Mouse (Mus musculus) regulatory T cell (primary cell): ENCODE measurements around the gene St7l.

Experiments used
- in situ Hi-C: fragments of 300-600 bp; cut with MboI, MseI; formaldehyde crosslinking; loops from one replicate; pipeline ENCODE4 v1.15.1; 2025; ENCODE audit warnings: high pct_unique_total_duplicates

St7l gene

DNA sequence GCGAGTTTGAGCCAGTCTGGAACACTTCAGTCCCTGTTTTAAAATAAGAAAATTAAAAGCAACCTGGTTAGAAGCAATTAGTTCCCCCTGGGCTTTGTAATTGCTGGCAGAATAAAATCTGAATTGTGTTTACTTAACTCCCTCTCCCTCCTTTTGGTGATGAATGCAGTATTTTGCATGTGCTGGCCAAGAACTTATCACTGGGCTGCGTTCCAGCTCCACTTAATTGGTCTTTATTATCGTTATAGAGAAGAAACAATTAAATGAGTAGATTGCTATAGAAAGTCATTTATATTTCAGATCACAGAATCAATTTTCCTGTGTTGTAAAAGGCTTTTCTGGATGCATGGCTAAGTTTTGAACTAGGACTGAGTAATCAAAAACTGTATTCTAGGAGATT is 32.3 kb downstream of the St7l start:
- in situ Hi-C loops, result no loop called here

GRCm38 (mm10) chr3:104901154-104901553 is 37.3 kb downstream of the St7l start:
- in situ Hi-C loops, result no loop called here

DNA sequence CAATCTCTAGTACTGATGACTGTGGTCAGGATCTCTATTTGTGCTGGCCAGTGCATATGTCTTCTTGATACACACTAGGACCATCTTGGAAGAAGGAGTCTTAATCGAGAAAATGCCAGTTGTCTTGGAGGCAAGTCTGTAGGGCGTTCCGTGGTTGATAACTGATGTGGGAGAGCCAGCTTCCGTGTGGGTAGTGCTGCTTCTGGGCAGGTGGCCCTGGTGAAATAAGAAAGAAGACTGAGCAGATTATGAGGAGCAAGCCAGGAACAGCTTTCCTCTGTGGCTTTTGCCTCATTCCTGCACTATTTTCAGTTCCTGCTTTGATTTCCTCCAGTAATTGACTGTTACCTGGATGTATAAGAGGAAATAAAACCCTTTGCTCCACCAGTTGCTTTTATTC is 41.6 kb downstream of the St7l start:
- in situ Hi-C loops, result no loop called here

DNA sequence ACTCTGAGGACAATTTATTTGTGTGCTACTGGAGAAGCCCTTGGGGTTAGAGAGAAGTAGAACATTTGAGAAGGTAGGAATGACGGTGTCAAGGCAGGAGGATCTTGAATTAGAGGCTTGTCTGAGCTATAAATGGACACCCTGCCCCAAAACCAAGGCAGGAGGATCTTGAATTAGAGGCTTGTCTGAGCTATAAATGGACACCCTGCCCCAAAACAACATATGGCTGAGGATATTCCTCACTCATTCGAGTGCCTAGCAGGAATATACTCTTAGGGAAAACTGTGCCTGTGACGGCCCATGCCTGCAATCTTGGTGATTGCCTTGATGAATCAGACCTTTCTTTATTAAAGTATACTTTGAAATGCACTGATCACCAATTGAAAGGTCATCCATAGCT is 42.2 kb downstream of the St7l start:
- in situ Hi-C loops, result no loop called here

- in situ Hi-C loops, result no loop called here
Measured at GRCm38 (mm10) chr3:104909195-104909594, 45.4 kb downstream of the St7l start.

GRCm38 (mm10) chr3:104914986-104915385 is 51.2 kb downstream of the St7l start:
- in situ Hi-C loops, result no loop called here

- in situ Hi-C loops, result no loop called here
Measured at GRCm38 (mm10) chr3:104929385-104929784, 65.6 kb downstream of the St7l start.

DNA sequence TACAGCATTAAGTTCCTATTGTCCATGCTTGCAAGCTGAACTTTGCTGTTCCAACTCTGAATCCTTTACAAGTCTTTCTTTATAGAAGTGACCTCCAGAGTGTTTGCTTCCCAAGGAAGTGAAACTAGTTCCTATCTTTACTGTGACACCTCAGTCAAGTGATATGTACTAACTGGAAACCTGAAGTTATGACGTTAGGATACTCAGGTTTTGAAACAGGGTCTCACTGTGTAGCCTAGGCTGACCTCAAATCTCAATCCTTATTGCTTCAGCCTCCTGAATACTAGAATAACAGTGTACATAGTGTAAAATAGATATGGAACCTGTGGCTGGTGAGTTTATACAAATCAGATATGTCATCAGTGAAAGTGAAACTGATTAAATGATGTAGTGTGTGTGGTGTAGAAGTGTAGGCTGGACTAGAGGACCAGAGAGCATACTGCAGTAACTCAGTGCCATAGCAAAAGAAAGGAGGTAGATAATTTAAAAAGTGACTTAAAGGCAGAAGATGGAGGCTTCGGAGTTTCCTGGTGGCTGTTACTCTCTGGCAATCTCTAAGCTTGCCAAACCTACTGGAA is 74.0 kb downstream of the St7l start:
- in situ Hi-C loops, result no loop called here

DNA sequence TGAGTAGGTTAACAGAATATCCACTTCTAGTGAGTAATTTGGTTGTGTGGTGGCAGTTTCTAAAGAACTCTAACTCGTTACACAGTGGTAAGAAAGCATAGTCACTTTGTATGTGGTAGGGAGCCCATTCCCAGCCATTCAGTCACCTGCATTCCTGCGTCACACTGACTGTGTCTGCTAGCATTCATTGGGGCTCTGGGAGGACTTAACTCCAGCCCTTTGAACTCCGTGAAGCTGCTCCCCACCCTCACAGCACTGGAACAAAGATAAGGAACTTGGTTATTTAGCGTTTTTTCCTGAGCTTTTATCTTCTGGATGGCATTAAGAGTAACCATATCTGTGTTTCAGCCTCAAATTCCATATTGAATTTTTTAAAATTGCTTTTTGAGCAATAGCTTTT is 74.5 kb downstream of the St7l start:
- in situ Hi-C loops, result no loop called here

- in situ Hi-C loops, result no loop called here
Measured at GRCm38 (mm10) chr3:104940691-104941090, 76.9 kb downstream of the St7l start.

GRCm38 (mm10) chr3:104942682-104943081 is 78.9 kb downstream of the St7l start:
- in situ Hi-C loops, result no loop called here

- in situ Hi-C loops, result no loop called here
Measured at GRCm38 (mm10) chr3:104943333-104943732, 79.5 kb downstream of the St7l start.

DNA sequence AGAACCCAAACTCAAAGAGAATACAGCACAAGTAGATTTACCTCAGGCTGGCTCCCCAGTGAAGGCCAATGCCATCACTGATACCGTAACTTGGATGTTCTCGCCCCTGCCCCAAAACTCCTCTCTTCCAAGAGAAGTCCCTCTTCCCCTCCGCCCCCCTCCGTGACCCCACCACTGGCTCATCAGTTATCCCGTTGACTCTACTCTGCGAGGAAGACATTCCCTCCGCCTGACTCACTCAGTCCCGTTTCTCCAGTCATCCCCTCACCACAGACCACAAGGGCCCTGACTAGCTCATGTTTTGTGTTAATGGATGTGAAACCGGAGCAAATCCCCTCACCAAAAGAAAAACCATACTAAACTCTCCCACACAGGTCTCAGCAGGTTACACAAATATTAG is 81.1 kb downstream of the St7l start:
- in situ Hi-C loops, result no loop called here

DNA sequence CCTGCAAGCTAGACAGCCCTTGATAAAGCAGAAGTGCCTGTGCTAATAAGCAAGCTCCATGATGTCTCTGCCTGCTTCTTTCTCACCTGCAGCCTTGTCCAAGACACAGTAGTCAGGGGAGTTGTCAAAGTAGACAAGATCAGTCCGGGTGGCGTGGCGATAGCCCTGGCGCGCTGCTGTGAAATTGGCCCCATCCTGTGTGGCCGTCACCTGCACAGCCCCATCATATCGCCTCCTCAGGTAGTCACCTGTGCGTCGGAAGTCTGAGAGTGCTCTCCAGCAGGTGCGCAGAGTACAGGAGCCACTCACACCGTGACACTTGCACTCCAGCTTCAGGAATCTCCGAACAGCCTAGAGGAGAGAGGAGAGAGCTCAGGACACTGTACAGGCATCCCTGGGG is 87.1 kb downstream of the St7l start:
- in situ Hi-C loops, result no loop called here

DNA sequence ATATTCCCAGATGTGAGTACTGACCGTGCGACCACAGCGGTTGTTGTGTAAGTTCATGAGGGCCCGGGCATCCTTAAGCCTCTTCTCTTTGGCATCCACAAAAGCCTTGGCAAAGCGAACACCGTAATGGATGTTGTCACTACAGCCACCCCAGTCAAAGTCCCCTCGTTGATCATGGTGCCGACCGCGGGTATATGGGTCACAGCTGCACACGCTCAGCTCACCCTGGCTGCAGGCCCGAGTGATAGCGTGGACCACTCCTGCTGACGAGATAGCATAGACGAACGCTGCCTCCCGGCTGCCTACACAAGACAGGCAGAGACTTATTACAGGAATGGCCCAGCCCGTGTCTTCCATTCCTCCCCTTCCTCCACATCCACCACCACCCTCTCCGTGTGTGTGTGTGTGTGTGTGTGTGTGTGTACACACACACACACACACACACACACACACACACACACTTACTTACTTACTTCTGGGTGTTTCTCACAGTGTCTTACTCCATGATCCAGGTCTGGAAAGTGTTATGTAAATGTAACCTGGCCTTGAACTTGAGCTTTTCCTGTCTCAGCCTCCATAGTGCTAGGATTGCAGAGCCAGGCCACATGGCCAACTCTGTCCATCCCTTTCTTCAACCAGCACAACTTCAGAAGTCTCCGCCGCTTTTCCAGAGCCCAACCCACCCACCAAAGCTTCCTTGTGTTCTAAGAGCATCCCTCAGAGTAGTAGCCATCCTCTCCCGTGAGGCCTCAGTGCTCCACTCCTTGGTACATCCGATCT is 89.3 kb downstream of the St7l start:
- in situ Hi-C loops, result no loop called here

GRCm38 (mm10) chr3:104954137-104954536 is 90.3 kb downstream of the St7l start:
- in situ Hi-C loops, result no loop called here

DNA sequence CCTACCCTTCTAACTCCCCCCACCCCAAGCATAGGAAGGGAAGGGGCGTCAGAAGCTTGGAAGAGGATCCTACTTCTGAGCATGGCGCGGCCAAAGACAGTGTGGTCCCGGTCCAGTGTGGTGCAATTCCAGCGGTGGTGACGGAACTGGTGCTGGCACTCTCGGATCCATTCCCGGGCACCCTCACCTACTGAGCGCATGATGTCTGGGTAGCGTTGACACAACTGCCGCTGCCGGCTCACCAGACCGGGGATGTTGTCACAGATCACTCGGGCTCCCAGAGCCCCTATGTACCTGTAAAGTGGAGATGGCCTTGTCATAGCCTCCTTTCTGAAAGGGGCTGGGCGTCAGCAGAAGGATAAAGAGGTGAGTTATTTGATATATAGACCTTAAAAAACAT is 90.7 kb downstream of the St7l start:
- in situ Hi-C loops, result no loop called here

DNA sequence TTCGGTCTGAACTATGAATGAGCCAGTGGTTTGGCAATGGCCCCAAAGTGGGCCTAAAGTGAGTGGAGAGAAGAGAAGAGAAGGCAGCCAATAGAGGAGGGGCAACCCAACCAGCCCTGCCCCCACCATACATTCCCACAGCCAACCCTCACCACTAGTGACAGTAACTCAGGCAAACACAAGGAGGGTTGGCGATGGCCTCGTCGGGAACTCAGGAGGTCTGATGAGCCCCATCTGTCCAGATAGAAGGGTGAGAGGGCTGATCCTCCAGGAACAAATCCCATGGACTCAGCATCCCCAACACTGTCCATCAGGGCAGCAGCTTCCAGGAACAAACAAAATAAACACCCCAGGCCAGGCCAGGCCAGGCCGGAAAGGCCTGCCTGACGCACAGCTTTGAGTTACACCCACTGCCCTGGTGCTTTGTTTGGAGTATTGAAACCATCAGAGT is 92.4 kb downstream of the St7l start:
- in situ Hi-C loops, result loop anchor here (5.0 kb wide), 1 partner anchor 64 kb away; no protein-coding TSS in a partner anchor

DNA sequence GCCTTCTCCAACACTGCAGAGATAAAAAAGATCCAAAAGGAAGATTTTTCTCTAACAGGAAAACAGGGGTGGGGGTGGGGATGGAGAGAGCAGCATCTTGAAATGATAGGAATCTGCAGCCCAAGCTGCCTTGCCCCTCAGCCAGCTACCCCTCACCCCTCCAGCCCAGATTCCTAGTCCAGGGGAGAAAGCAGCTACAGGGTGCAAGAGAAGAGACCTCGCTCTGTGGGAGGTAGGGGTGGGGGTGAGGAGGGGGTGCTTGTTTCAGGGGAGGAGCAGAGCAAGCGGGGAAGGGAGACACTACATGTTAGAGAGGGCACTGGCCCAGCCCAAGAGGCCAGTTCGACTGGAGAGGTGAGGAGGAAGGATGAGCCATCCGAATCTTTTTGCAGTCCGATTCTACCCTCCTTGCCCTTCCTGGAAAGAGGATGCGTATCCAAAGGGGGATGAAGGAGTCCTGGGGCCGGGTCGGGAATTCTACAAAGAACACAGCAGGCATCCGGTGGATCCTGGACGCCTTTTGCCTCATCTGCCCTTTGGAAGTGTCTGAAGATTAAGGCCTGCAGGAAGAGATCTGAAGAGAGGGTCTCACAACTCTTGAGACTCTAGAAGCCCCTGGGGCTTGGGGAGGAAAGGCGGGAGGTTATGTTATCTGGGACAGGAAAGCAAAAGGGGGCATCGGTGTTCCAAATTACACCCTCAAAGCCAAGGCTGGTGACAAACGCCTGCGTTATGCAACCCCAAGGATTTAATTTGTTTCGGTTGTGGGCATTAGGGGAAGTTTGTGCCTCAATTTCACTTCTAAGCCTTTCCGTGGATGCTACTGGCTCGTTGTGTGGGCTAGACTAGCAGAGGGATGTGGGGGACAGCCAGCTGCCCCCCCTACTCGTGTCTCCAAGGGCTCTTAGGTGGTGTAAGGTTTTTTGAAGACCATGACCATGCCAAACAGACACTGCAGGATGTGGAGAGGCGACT is 96.5 kb downstream of the St7l start:
- in situ Hi-C loops, result no loop called here

DNA sequence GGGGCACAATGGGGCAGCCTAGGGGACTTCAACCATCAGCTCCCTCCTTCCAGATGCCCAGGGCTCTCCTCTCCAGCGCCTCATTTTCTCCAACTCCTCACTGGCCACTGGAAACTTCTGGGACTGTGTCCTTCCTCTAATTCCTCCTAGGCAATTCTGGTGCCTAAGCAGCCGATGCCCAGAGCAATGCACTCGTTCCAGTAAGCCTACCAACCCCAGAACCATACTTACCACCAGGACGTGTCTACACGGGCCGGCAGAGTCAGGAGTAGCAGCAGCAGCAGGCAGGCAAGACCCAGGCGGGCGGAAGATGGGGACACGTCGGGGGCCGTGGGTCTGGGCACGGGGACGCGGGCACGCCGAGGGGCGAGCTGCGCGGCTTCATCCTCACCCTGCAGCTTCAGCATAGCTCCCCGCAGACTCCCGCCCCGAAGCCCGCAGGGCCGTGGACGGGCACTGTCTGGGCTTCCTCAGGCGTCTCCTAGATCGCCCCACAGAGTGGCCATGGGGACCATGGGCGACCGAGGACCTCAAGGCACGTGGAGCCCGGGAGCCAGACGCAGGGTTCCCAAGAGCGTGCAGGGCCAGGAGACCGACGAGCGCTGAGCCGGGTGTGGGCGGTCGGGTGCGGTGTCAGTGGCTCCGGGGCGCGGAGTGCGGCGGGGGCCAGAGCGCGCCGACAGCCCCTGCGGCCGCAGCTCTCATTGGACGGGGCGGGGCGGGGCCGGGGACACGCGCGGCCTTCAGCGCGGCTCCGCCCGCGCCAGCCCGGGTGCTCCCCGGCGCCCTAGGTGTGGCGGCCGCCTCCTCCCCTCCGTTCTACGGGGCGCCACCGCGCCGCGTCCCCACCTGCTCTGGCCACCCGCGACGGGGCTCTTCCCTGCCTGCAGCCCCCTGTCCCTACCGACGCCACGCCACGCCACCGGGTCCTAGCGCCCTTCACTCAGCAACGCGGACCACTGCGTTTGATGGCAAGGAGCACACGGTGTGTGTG is 97.6 kb downstream of the St7l start, which contains the start of gene Wnt2b:
TSS of gene Wnt2b (minus strand) at position 856 of the 994 bp plus-strand sequence.
- in situ Hi-C loops, result no loop called here

DNA sequence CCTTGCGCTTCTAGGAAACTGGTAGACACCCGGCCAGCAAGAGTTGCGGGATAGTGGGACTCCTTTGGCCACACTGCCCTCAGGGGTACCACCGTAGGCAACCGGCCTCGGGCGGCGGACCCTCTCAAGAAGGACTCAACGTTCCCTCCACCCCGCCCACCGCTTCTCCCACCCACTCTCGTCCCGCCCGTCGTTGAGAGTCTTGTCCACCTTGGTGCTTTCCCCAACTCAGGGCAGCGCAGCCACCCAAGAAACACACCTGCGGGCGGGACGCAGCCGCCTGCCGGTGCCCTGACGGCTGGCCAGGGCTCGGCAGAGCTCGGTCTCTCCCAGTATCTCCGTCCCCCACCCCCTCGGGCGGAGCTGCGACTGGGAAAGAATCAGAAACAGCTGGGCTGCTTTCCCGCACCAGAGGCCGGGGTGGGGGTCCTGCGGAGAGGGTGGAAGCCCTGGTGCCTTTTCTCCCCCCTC is 98.4 kb downstream of the St7l start:
- in situ Hi-C loops, result no loop called here
